Mouse (Mus musculus): Measurements from ENCODE around the gene Hist1h2af.

GRCm38 (mm10) chr13:23502031-23502567 is 31.6 kb upstream of the Hist1h2af start:
- TF ChIP-seq MAFK (IDR thresholded peaks at IDR 0.05; ENCODE audit: insufficient read depth, low read depth, low read length) (no peak), HCFC1 (IDR thresholded peaks at IDR 0.05; ENCODE audit: borderline replicate concordance, insufficient read depth, low read length) (no peak)
